Mouse (Mus musculus) heart, embryonic 11.5 days (tissue): ENCODE results near the gene Ceacam16. TPM values are rescaled to one million over a fixed set of nuclear protein-coding genes. Genes with fewer than 3 reads are reported as not detected.

Experiments used
- ATAC-seq: fragments of 200-750 bp; cut with Nextera tagmentation; replicated peaks from 2 replicates; pipeline ENCODE4 v1.8.0; 2017; ENCODE audit warnings: moderate library complexity; ENCODE audit not compliant: insufficient number of reproducible peaks, low FRiP score, low TSS enrichment
- H3K27ac ChIP-seq: fragments of 300-500 bp; sonication (generic); 2 replicates; pipeline ENCODE4 v1.5.1; 2014; ENCODE audit warnings: mild to moderate bottlenecking, low read depth, low read length
- H3K27me3 ChIP-seq: fragments of 300-500 bp; sonication (generic); 2 replicates; pipeline ENCODE4 v1.6.1; 2014; ENCODE audit warnings: mild to moderate bottlenecking, low read length, mixed read lengths; ENCODE audit not compliant: control insufficient read depth, insufficient read depth
- H3K36me3 ChIP-seq: fragments of 300-500 bp; sonication (generic); 2 replicates; pipeline ENCODE4 v1.6.1; 2014; ENCODE audit warnings: mild to moderate bottlenecking, low read length, moderate library complexity, mixed read lengths; ENCODE audit not compliant: control insufficient read depth, insufficient read depth
- H3K4me1 ChIP-seq: fragments of 300-500 bp; sonication (generic); 2 replicates; pipeline ENCODE4 v1.6.1; 2014; ENCODE audit warnings: low read length; ENCODE audit not compliant: control insufficient read depth, insufficient read depth
- H3K4me2 ChIP-seq: fragments of 300-500 bp; sonication (generic); 2 replicates; pipeline ENCODE4 v1.6.1; 2014; ENCODE audit warnings: mild to moderate bottlenecking, moderate library complexity
- H3K4me3 ChIP-seq: fragments of 300-500 bp; sonication (generic); 2 replicates; pipeline ENCODE4 v1.5.1; 2014; ENCODE audit warnings: low read depth, low read length
- H3K9ac ChIP-seq: fragments of 300-500 bp; sonication (generic); 2 replicates; pipeline ENCODE4 v1.6.1; 2014; ENCODE audit warnings: mild to moderate bottlenecking, low read depth, low read length, moderate library complexity
- H3K9me3 ChIP-seq: fragments of 300-500 bp; sonication (generic); replicated peaks from 2 replicates; pipeline ENCODE4 v1.6.1; 2016; ENCODE audit warnings: low read length; ENCODE audit not compliant: control insufficient read depth
- WGBS: fragments of 180-500 bp; shearing (Covaris S2); extraction: QIAGEN DNeasy Blood & Tissue Kit; methylation state at CpG from one replicate; pipeline ENCODE4 v1.1.7; 2014; ENCODE audit not compliant: insufficient replicate concordance; 5-methylcytosine and 5-hydroxymethylcytosine counted together
- polyA plus RNA-seq: library from polyadenylated mRNA; unstranded; fragments of >200 nt; fragmentation: Nextera tagmentation; extraction: Ambion mirVana; gene quantifications from 2 replicates; pipeline ENCODE4 v1.2.1, GENCODE M21; 2014

The Ceacam16 gene
- not detected in 2 replicates for polyA plus RNA-seq

DNA sequence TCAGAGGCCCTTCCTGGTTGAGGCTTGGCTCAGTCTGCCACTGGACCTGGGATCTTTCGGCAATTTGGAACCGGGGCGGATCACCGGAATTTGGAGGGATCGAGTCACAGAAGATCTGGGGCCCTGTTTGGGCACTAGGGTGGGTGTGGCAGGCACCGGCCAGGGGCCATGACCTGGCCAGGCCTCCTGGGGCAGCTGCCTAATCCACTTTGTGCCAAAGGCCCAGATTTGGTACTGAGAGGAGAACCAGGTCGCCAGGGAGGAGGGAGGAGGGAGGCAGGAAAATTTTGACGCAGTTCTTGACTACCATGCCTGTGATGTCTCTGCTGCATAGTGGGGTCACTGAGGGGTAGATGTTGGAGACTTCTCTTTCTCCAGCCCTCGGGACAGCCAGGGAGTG is at the start of gene Ceacam16:
Gene Ceacam16 (minus strand): TSS at position 101 of the 400 bp plus-strand sequence.
- H3K27me3 ChIP-seq, result peaks cover 4% of the 10 kb centered on the region; the same call in 1 of the 2 replicates
- no peaks in the 10 kb centered on the region for H3K36me3 ChIP-seq
- 76% methylated on average over 9 of the region's 9 CpGs for WGBS
- no peak within 1 kb of the TSS for H3K9ac ChIP-seq
- no peaks in the 10 kb centered on the region for H3K4me1 ChIP-seq
- ATAC-seq, result no peak
- no peaks in the 10 kb centered on the region for H3K9me3 ChIP-seq
- H3K27ac ChIP-seq, result no peak within 1 kb of the TSS
- H3K4me3 ChIP-seq, result no peak within 1 kb of the TSS
- H3K4me2 ChIP-seq, result no peak within 1 kb of the TSS

DNA sequence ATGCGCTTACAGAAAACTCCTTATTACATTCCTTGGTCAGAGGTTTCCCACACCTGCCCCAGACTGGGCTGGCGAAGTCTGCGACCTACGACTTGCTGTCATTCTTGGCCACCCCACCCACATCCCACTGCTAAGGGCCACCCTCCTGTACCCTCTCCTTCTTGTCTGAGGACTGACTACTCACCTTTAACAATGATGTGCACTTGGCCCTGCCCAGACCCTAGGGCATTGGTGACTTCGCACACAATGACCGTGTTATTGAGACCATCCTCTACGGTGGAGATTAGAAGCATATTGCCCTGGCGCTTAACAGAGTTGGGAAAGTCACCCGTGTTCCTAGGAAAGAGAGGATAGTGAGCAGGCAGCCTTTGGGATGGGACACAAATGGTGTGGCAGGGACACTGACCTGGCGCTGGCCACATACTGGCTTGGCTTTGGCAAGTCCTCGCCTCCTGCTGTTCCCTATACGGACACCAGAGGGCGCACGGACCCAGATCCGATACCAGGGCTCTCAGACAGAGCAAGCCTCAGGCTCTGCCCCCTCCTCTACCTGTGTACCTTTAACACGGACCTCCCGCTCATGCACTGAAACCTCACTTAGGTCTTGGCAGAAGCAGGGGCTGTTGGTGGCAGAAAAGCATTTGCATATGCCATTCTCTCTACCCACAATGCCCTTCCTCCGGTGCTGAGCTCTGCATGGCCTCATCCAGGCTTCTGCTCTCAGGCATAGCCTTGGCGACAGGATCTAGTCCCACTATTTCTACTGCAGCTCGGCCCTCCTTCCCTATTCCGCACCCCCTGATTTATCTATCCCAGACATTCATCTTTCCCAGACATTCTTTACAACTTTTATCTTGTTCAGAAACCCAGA is 49.6 kb upstream of the Ceacam16 start:
- no peak overlapping the region for H3K27ac ChIP-seq
- no peaks in the 10 kb centered on the region for H3K27me3 ChIP-seq
- H3K9me3 ChIP-seq, result no peaks in the 10 kb centered on the region
- ATAC-seq, result peak; percentile 37; the same call in 1 of the 2 replicates
- WGBS, result 51% methylated on average over 21 of the region's 21 CpGs
- H3K4me3 ChIP-seq, result no peak overlapping the region
- no peak overlapping the region for H3K9ac ChIP-seq
- H3K36me3 ChIP-seq, result peaks cover 35% of the 10 kb centered on the region
- H3K4me2 ChIP-seq, result no peak overlapping the region
- H3K4me1 ChIP-seq, result no peaks in the 10 kb centered on the region

DNA sequence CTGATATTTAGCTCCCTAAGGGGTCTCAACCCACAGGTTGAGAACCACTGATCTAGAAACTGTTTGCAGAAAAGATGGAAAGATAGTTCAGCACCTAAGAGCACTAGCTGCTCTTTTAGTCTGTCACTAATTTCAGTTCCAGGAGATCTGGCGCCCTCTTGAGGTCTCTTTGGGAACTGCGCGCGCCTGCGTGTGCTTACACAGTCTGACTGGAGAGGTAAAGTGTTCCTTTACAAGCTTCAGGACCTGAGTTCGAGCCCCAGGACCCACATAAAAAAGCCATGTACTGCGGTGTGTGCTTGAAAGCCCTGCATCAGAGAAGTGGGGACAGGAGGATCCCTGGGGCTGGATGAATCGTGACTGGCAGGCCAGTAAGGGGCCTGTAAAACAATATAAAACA is 28.8 kb upstream of the Ceacam16 start:
- Histone ChIP-seq H3K27me3 (no peaks in the 10 kb centered on the region), H3K4me2 (no peak overlapping the region), H3K36me3 (no peaks in the 10 kb centered on the region), H3K9me3 (peaks cover 2% of the 10 kb centered on the region; the same call in 1 of the 2 replicates), H3K9ac (no peak overlapping the region), H3K27ac (no peak overlapping the region), H3K4me3 (no peak overlapping the region), H3K4me1 (no peaks in the 10 kb centered on the region)
- 45% methylated on average over 8 of the region's 8 CpGs for WGBS
- no peak for ATAC-seq

DNA sequence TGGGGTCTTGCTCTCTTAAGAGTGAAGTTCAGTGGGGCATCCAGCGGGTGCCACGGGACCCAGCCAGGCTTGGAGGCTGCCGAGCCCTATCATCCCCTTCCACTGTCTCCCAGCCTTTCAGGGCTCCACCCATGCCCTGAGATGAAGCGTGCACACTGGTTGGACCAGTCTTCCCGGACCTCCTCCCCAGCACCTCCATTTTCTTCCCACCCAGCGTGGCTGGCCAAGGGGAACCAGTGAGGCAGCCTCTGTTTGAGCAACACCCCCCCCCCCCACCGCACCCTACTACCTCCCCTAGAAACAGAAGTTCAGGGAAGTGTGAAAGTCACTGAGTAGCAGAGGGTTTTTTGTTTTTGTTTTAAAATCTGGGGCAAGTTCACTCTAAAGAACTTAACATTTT is 26.8 kb upstream of the Ceacam16 start, which contains the start of gene Ceacam19:
Gene Ceacam19 (minus strand): TSS at position 117 of the 400 bp plus-strand sequence.
- 73% methylated on average over 7 of the region's 7 CpGs for WGBS
- H3K27ac ChIP-seq, result no peak within 1 kb of the TSS
- H3K9ac ChIP-seq, result no peak within 1 kb of the TSS
- no peak within 1 kb of the TSS for H3K4me3 ChIP-seq
- peaks cover 2% of the 10 kb centered on the region; the same call in 1 of the 2 replicates for H3K9me3 ChIP-seq
- H3K4me1 ChIP-seq, result no peaks in the 10 kb centered on the region
- no peak for ATAC-seq
- H3K27me3 ChIP-seq, result no peaks in the 10 kb centered on the region
- H3K36me3 ChIP-seq, result no peaks in the 10 kb centered on the region
- no peak within 1 kb of the TSS for H3K4me2 ChIP-seq

DNA sequence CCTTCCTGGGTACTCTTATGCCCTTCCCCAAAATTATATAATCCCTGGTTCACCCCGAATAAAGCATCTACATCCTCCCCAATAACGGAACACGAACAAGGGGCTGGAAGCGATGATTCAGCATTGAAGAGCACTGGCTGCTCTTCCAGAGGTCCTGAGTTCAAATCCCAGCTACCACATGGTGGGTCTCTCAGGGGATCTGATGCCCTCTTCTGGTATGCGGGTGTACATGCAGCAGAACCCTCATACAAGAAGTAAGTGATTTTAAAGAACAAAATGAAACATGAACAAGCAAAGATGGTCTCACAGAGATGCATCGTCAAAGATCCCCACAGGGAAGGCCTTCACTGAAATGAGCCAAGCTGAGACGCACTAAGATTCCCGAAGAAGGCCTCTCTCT is 19.7 kb upstream of the Ceacam16 start:
- Histone ChIP-seq H3K4me1 (no peaks in the 10 kb centered on the region), H3K4me2 (no peak overlapping the region), H3K27me3 (no peaks in the 10 kb centered on the region), H3K27ac (no peak overlapping the region), H3K36me3 (no peaks in the 10 kb centered on the region), H3K9me3 (no peaks in the 10 kb centered on the region), H3K4me3 (no peak overlapping the region), H3K9ac (no peak overlapping the region)
- WGBS, result 77% methylated on average over 8 of the region's 8 CpGs
- ATAC-seq, result no peak

DNA sequence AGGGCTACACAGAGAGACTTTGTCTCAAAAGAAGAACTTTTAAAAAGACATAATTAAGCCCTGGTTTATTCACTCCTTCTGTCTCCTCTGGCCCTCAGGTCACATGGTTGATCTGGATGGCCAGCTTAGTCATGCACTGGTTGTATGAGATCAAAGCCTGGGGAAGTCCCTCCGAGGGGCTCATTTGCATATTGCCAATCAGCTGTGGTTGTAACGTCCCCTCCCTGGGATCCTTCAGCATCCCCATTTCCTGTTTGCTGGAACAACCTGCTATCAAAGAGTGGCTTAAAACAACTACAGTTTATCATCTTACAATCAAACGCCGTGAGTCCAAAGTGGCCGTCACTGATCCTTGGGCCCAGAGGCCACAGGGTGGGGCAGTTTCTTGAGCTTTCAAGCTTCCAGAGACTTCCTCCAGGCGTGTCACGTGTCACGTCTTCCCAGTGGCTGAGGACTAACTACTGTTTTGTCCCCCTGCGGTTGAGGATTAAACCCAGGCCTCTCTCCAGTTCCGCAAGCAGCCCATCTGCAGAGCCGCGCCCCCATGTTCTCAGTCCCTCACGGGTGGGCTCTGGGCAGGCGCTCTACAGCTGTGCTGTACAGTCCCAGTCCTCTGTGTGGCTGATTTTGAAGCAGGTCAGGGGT is 15.8 kb upstream of the Ceacam16 start:
- ATAC-seq, result no peak
- 48% methylated on average over 14 of the region's 14 CpGs for WGBS

DNA sequence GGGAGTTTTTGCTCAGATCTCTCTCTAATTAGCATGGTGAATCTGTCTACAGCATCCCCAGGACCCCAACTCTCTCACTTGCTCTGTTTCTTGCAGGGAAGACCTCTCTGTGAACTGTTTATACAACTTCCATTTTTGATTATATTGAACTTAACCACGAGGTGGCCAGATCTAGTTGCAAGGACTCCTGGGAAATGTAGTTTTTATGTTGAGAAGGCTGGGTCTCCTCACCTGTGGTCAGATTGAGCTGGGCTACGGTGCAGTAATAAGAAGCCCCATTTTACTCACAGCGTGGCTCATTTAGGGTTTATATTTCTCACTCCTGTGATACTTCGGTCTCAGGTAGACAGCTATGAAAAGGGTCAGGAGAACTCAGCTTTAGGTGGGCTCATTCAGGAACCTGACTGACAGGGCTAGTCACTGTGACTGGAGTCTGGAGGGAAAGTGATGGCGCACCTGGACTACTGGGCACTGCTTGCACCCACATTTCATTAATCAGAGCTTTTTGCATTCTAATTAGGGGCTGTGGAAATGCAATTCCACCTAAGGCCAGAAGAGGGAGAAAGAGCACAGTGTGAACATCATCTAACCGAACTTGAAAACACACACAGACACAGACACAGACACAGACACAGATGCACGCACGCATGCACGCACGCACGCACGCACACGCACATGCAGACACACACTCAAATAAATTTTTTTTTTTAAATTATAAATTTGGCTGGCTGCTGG is 15.0 kb upstream of the Ceacam16 start:
- Histone ChIP-seq H3K4me3 (no peak overlapping the region), H3K4me1 (peaks cover 6% of the 10 kb centered on the region; the same call in 1 of the 2 replicates), H3K9ac (no peak overlapping the region), H3K27me3 (no peaks in the 10 kb centered on the region), H3K4me2 (no peak overlapping the region), H3K27ac (no peak overlapping the region), H3K36me3 (no peaks in the 10 kb centered on the region), H3K9me3 (no peaks in the 10 kb centered on the region)
- ATAC-seq, result no peak
- 38% methylated on average over 13 of the region's 13 CpGs for WGBS

More for the DNA sequence above, 15.8 kb upstream of the Ceacam16 start:
- no peaks in the 10 kb centered on the region for H3K36me3 ChIP-seq
- H3K9me3 ChIP-seq, result no peaks in the 10 kb centered on the region
- H3K27ac ChIP-seq, result no peak overlapping the region
- 0 out of 2 replicates have a peak, but pooled peaks cover under 1% of the 10 kb centered on the region for H3K4me1 ChIP-seq
- no peak overlapping the region for H3K9ac ChIP-seq
- H3K4me2 ChIP-seq, result no peak overlapping the region
- H3K27me3 ChIP-seq, result no peaks in the 10 kb centered on the region
- no peak overlapping the region for H3K4me3 ChIP-seq

DNA sequence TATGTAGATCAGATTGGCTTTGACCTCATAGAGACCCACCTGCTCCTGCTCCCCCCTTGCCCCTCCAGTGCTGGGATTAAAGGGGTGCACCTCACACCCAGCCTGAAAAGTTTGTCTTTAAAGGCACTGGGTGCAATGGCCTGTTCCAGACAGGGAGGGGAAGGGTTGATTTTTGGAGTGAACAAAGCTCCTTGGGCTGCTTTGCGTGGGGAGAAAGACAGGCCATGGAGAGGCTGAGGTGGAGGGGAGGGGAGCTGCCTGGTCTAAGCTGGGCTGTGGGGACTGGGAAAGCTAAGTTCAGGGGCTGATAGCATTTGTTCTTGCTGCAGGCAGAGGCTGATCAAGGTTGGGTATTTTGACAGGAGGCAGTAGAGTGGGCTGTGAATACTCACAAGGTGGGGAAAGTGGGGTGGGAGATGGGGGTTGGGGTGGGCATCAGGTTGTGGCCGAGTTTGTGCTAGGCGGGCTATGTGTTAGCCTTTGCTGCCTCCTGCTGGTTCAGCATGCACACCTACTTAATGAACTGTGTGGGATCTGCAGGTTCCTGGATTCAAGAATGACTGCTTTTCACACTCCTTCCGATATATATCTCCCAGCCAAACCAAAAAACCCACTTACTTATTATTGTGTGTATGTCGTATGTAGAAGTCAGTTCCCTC is 11.0 kb upstream of the Ceacam16 start:
- peaks cover 6% of the 10 kb centered on the region; the same call in 1 of the 2 replicates for H3K4me1 ChIP-seq
- H3K4me3 ChIP-seq, result no peak overlapping the region
- no peak overlapping the region for H3K4me2 ChIP-seq
- H3K27me3 ChIP-seq, result no peaks in the 10 kb centered on the region
- H3K27ac ChIP-seq, result no peak overlapping the region
- no peaks in the 10 kb centered on the region for H3K36me3 ChIP-seq
- 29% methylated on average over 5 of the region's 5 CpGs for WGBS
- ATAC-seq, result no peak
- no peaks in the 10 kb centered on the region for H3K9me3 ChIP-seq
- H3K9ac ChIP-seq, result no peak overlapping the region
